Mouse (Mus musculus) T-cell, adult 2 months (primary cell): Measurements from ENCODE around the gene Trib2.

Experiments used
- DNase-seq: peaks from one replicate; pipeline ENCODE4 v3.0.0; 2022; ENCODE audit warnings: low spot score

Trib2 gene

DNA sequence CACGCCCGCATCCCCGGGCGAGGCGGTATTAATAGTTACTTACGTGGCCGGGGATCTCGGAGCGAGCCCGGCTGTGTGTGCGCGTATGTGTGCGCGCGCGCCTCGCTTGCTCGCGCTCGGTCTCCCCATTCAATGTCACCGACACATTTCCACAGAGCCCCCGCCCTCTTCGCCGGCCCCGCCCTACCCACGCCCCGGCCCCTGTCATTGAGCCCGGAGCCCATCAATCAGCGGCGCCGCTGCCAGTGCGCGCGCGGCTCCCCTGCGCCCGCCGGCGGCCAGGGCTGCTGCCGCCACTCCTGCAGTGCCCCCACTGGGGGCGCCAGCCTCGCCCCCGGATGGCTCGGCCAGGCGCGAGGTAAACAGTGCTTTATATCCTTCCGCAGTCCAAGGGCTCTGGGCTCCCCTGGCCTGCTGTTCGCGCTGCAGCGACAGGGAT, at the start of gene Trib2:
Trib2 (minus strand) TSS at position 183 of the 439 bp plus-strand sequence.
- peak; percentile 95 for DNase-seq

- DNase-seq: no peak
These were observed 41.3 kb upstream of the Trib2 start for GRCm38 (mm10) chr12:15858005-15858404.

- DNase-seq: no peak
These were observed 39.2 kb upstream of the Trib2 start for GRCm38 (mm10) chr12:15855891-15856290.

DNA sequence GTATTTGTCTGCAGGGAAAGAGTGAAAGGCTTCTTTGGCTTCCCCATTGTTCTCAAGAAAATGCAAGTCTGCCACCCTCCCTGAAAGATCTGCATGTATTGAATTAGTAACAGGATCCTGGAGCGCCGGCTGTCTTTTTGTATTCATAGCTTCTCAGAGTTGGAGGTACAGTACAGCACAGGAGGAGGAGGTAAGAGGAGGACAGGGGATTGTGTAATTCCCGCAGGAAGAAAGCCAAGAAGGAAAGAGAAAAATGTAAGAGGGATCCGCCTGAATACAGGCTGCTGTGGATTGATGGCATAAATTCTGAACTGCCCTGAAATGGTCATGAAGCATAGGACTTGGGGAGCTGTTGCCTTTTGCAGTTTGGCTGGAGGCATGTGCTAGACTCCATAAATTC, 36.1 kb upstream of the Trib2 start:
- no peak for DNase-seq

GRCm38 (mm10) chr12:15852031-15852430, 35.3 kb upstream of the Trib2 start:
- DNase-seq: no peak

GRCm38 (mm10) chr12:15850441-15850895, 33.7 kb upstream of the Trib2 start:
- no peak for DNase-seq

DNA sequence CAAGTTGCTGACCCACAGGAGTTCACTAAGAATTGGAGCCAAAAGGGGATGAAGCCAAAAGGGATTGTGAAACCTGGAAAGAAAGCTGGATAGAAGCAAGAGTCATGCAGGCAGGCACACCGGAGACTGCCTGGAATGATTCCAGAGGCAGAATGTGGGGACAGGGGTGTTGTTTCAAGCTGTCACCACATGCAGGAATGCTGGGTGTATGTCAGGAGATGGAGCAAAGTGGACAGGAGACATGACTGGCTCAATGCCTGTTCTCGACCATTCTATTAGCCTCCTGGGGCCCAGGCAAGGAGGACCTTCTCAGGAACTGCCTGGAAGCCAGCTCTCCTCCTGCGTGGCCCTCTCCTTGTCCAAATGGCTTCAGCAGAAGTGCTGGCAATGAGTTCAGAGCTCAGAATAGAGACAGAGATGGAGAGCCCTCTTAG, 33.2 kb upstream of the Trib2 start:
- no peak for DNase-seq

GRCm38 (mm10) chr12:15848391-15848790, 31.7 kb upstream of the Trib2 start:
- DNase-seq: no peak

- no peak for DNase-seq
These were observed 28.0 kb upstream of the Trib2 start for GRCm38 (mm10) chr12:15844701-15845100.

GRCm38 (mm10) chr12:15840864-15841557, 24.3 kb upstream of the Trib2 start:
- no peak for DNase-seq

DNA sequence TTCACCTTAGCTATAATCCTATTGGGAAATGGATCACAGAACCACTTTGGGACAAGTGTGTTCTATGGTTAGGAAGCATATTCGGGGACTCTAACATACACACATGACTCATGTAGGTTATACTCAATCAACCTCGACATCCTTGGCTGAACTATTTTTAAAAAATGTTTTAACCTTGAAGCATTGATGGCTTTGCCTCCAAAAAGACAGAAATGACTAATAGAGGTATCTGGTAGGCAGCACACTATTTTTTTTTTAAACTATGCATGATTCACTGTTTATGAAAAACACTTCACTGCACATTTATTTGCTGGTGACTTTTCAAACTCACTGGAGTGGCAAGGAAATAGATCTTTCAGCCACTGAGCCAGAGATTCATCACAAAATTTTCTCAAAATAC, 21.5 kb upstream of the Trib2 start:
- DNase-seq: no peak

- DNase-seq: no peak
These were observed 20.8 kb upstream of the Trib2 start for GRCm38 (mm10) chr12:15837566-15837965.

DNA sequence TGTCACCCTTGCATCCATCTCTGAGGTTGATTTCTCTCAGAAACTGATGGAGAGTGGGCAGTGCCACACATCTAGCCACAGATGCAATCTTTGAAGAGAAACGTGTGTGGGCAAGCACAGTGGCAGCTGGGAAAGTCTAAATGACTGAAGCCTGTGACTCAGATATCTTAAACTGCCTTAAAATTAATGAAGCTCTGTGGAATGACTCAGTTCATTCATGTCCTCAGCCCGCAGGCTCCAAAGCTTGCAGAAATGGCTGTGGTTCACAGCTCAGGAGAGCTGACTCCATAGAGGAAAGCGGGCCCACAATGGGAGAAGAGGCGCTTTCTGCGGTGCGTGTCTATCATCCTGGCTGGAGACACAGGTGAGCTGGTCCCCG, 15.9 kb upstream of the Trib2 start:
- no peak for DNase-seq

DNA sequence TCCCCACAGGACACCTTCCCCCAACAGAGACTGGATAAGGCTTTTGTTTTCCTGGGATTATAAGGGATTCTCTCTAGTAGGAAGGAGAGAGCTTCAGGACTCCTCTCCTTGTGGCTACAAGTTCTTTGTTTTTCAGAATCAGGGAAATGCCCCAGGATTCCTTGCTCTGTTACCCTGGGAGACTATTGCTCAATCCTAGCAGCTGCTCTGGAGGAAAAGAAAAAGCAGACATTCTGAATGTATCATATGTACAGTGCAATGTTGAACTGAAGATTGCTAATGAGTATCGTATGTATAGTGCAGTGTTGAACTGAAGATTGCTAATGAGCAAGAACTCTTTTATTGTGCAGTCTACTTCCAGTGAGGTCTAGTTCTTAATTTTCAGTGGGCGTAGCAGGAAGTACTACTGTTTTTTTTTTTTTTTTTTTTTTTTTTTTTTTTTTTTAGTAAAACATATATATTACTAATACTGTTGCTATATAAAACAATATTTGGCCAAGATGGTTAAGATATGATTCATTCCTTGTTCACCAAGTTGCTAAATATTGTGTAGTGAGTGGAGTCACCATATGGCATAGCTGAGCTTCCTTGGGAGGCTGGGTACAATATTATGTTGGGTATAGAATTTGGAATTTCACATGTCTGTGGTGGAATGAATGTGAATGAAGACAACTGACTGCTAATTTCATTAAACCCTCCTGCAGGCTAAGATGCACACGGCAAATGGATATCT, 15.4 kb upstream of the Trib2 start:
- no peak for DNase-seq

GRCm38 (mm10) chr12:15830750-15831149, 14.0 kb upstream of the Trib2 start:
- DNase-seq: no peak

GRCm38 (mm10) chr12:15828815-15829398, 12.2 kb upstream of the Trib2 start:
- DNase-seq: no peak

GRCm38 (mm10) chr12:15821019-15821418, 4.3 kb upstream of the Trib2 start:
- no peak for DNase-seq

- no peak for DNase-seq
These were observed 643 bp upstream of the Trib2 start for GRCm38 (mm10) chr12:15817365-15817764.

DNA sequence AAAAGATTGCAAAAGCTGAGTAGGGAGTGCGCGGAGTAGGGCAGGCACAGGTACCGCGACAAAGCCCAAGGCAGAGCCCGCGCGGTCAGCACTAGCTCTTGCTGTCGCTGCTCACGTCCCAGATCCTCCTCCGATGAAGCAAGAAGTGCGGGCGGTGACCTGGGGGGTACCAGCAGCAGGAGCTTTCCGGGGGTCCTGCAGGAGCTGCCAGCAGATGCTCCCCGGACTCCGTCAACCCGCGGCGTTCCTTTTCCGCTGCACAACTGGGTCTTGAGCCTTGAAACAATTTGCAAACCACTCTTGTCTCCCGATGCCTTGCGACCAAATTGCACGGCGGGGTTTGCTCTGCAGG, 492 bp downstream of the Trib2 start:
- no peak for DNase-seq

DNA sequence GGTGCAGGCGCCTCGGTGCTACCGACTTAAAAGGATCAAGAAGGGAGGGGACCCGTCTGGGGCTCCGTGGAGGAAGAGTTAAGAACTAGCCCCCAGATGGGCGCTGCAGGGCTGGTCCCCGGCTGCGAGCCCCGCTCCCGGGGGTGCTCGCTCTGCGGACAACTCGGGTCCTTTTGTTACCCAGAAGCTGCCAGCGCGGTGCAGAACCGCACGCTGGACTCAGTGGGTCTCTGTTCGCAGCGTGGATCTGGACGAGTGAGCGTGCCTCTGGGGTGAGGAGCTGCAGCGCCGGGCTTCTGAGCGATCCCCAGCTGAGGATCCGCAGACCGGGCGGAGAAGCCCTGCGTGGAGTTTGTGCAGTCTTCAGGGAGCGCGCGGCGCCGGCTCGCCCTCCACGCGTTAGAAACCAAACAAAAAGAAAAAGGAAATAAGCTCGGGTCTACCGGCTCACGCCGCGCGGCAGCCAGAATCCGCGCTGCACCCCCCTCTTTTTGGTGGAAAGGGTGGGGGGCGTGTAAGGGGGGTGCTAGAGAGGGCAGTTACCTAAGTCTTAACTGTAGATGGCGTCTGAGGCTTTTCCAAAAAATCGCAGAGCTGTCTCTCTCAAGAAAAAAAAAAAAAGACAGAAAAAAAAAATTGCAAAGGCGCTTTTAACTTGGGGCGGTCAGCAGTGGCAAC, 1.0 kb downstream of the Trib2 start:
- DNase-seq: peak; percentile 81

DNA sequence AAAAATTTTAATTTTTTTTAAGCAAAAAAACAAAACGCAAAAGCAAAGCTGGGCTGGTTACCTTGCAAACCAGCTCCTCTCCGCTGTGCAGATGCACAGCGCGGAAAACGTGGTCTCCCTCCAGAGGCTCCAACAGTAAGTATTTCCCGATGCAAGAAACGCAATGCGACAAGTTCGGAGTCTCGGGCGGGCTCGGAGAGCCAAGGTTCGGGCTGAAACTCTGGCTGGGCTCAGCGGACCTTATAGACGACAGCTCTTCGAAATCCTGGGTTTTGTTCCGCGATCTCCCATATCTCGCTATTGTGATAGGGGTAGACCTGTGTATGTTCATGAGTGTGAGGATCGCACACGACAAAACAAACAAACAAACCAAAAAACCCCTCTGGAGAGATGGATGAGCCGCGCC, 1.5 kb downstream of the Trib2 start:
- DNase-seq: peak; percentile 44

DNA sequence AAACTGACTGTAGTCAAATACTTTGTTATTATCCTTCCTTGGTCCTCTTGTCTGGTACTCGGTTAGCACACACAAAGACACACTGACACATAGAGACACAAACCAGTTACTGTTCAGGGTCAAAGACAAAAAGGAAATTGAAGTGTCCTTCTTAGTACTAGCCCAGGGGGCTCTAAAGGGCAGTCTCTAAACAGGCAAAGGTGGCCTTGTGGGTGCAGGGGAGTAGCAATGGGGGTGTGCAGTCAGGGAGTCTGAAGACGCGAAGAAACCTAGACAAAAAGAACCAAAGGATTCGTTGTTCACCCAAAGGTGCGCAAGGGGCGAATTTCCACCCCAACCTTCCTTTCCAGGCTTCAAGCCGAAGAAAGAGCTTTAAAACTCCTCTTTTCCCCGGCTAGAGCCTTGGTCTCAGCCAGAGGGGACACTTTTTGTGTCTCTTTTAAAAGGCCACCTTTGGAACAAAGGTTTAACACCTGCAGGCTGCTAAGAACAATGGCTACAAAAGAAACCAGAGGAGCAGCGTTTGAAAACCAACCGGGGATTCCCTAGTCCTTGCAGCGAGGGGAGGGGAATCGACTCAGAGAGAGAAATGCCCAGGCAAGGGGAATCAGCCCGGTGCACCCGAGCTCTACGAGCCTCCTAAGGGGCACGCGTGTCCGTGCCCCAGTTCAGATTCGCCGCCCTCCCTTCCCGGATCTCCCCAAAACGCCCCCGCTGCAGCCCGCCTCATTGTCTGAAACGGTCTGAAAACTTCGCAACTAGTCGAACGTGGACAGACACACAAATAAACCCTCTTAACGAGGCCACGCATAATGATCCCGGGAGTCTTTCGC, 2.3 kb downstream of the Trib2 start:
- DNase-seq: peak; percentile 73
